In genomic region chr10:77203960-77204359, GRCm38 (mm10) we compare ENCODE assay signal across 26 mouse cellular contexts.
"Had no signal": no experiment of that assay in that cellular context is flagged by ENCODE, and none has a peak within 500 bp of the region (broad histone marks: within the 10 kb centered on the region; RNA-seq: fewer than 3 reads in every experiment).

No protein-coding gene starts in this region.

- H3K27ac ChIP-seq: gastrocnemius, adult 2 months; heart, embryonic 13.5 days; heart, embryonic 15.5 days; hindbrain, embryonic 12.5 days; hindbrain, embryonic 14.5 days; kidney, postnatal 0 days; layer of hippocampus, adult 2 months; left cerebral cortex, adult 2 months; limb, embryonic 10.5 days; limb, embryonic 12.5 days had no signal

- H3K36me3 ChIP-seq: heart, embryonic 10.5 days; heart, embryonic 13.5 days; heart, embryonic 15.5 days; hindbrain, embryonic 10.5 days; hindbrain, embryonic 12.5 days; limb, embryonic 10.5 days; limb, embryonic 12.5 days had no signal

- H3K9me3 ChIP-seq: heart, embryonic 10.5 days; heart, embryonic 13.5 days; heart, embryonic 15.5 days; hindbrain, embryonic 10.5 days; hindbrain, embryonic 12.5 days; limb, embryonic 10.5 days; limb, embryonic 12.5 days had no signal

- H3K4me2 ChIP-seq: heart, embryonic 13.5 days; heart, embryonic 15.5 days; hindbrain, embryonic 12.5 days; hindbrain, embryonic 14.5 days; limb, embryonic 12.5 days; liver, embryonic 11.5 days had no signal

- ATAC-seq: forebrain, embryonic 16.5 days; hindbrain, embryonic 16.5 days; inflammation-experienced regulatory T-cells, adult 6 months; intestine, embryonic 16.5 days had no signal

- H3K9ac ChIP-seq: heart, embryonic 13.5 days; heart, embryonic 15.5 days; hindbrain, embryonic 12.5 days; hindbrain, embryonic 14.5 days; limb, embryonic 12.5 days had no signal

- H3K4me3 ChIP-seq: gastrocnemius, adult 2 months; heart, embryonic 10.5 days; heart, embryonic 13.5 days; heart, embryonic 15.5 days; hindbrain, embryonic 10.5 days; hindbrain, embryonic 12.5 days; layer of hippocampus, adult 2 months; left cerebral cortex, adult 2 months; limb, embryonic 10.5 days; limb, embryonic 12.5 days had no signal

- H3K27me3 ChIP-seq: heart, embryonic 13.5 days; heart, embryonic 15.5 days; limb, embryonic 12.5 days had no signal

- DNase-seq: gastrocnemius, adult 2 months; gastrocnemius, postnatal 10 days; gastrocnemius, postnatal 25 days; heart, adult 18-20 months; heart, postnatal 14 days; heart, postnatal 4 days; kidney, adult 18-20 months; kidney, adult 9 months; kidney, postnatal 4 days; liver had no signal
